ENCODE assay signal across 8 mouse cellular contexts in the genomic region with DNA sequence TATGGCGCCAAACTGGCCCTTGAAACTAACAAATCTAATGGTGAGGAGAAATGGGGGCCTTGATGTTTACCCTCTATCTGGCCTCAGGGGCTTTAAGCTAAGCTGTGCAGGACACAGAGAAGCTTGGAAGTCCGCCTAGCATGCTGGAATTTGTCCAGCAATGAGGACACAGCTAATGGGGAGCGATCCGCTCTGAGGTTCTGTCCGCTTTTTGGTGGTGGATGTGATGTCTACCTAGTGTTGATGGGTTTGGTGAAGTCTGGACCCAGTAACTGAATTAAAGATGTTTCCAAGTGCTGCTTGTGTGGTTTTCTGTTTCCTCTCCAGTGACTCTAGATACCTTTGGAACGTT. TPM values are rescaled to one million over a fixed set of nuclear protein-coding genes. Genes with fewer than 3 reads are reported as not detected.
DNase-seq lines count a peak whose midpoint lies in the region; ATAC-seq lines count a peak whose summit lies in the region.

No protein-coding gene starts in this region.

- peak overlapping the region; percentile 75; the same call in 1 of the 2 replicates for H3K9ac ChIP-seq in forebrain, embryonic 16.5 days (replicated peaks; ENCODE audit: low read depth, low read length)
- no peak overlapping the region for H3K9ac ChIP-seq in limb, embryonic 15.5 days

- H3K36me3 ChIP-seq in forebrain, embryonic 16.5 days (ENCODE audit: control insufficient read depth, insufficient read depth), result peaks cover 19% of the 10 kb centered on the region
- H3K36me3 ChIP-seq in limb, embryonic 15.5 days, result peaks cover 40% of the 10 kb centered on the region

- peak overlapping the region; percentile 88 for H3K27ac ChIP-seq in forebrain, embryonic 16.5 days (ENCODE audit: low read length)
- peak overlapping the region; percentile 85 for H3K27ac ChIP-seq in limb, embryonic 15.5 days

- no peaks in the 10 kb centered on the region for H3K9me3 ChIP-seq in forebrain, embryonic 16.5 days (ENCODE audit: control insufficient read depth, low read length)
- H3K9me3 ChIP-seq in limb, embryonic 15.5 days, result no peaks in the 10 kb centered on the region

- H3K4me3 ChIP-seq in forebrain, embryonic 16.5 days (replicated peaks; ENCODE audit: low read length), result peak overlapping the region; percentile 59
- peak overlapping the region; percentile 69 for H3K4me3 ChIP-seq in limb, embryonic 15.5 days

- DNase-seq in adrenal gland, adult 2 months, result peak; percentile 25
- DNase-seq in adrenal gland, adult 18-20 months (ENCODE audit: low spot score in 2 of 2), result no peak
- DNase-seq in 3T3-L1 (ENCODE audit: low read depth, low spot score), result peak; percentile 16
- no peak for DNase-seq in right cerebral cortex, postnatal 25 days
- DNase-seq in left cerebral cortex, postnatal 10 days (ENCODE audit: extremely low spot score in 1 of 2, low spot score in 2 of 2), result no peak
- DNase-seq in left cerebral cortex, postnatal 4 days, result no peak

- H3K4me1 ChIP-seq in forebrain, embryonic 16.5 days (replicated peaks; ENCODE audit: control insufficient read depth, insufficient read depth, low read length), result peaks cover 38% of the 10 kb centered on the region
- H3K4me1 ChIP-seq in limb, embryonic 15.5 days, result peaks cover 51% of the 10 kb centered on the region

- WGBS in forebrain, embryonic 16.5 days, result 79% methylated on average over 6 of the region's 6 CpGs
- WGBS in limb, embryonic 15.5 days, result 77% methylated on average over 6 of the region's 6 CpGs

- peak overlapping the region; percentile 87 for H3K4me2 ChIP-seq in forebrain, embryonic 16.5 days (ENCODE audit: low read length)
- peak overlapping the region; percentile 84 for H3K4me2 ChIP-seq in limb, embryonic 15.5 days

- ATAC-seq in forebrain, embryonic 16.5 days, result no peak
- ATAC-seq in limb, embryonic 15.5 days (ENCODE audit: insufficient number of reproducible peaks, low FRiP score, low TSS enrichment, low read depth), result no peak

- no peaks in the 10 kb centered on the region for H3K27me3 ChIP-seq in forebrain, embryonic 16.5 days (replicated peaks; ENCODE audit: control insufficient read depth, insufficient read depth, low read length)
- peaks cover 2% of the 10 kb centered on the region for H3K27me3 ChIP-seq in limb, embryonic 15.5 days

- intact Hi-C loops in left cerebral cortex, postnatal 10 days (cut with DNase I), result no loop called here
- intact Hi-C loops in left cerebral cortex, postnatal 4 days (cut with DNase I), result no loop called here

RNA-seq across cellular contexts. Expression of a gene that starts 0.8 kb away (rescaled TPM):
- total RNA-seq in adrenal gland, adult 2 months (2021), result 10 to 100 TPM; 57.8 to 72.3 TPM
- polyA plus RNA-seq in adrenal gland, adult 2 months (2012; rRNA removed), result 36.3 and 42.4 TPM in 2 replicates
- total RNA-seq in adrenal gland, adult 18-20 months (2021), result 10 to 100 TPM; 46.5 to 61.8 TPM
- polyA plus RNA-seq in forebrain, embryonic 16.5 days (2015; fragmentation: Nextera tagmentation; extraction: Ambion mirVana), result 94.6 and 102 TPM in 2 replicates
- polyA plus RNA-seq in limb, embryonic 15.5 days (2015; fragmentation: Nextera tagmentation; extraction: Ambion mirVana), result 51.7 and 53.8 TPM in 2 replicates
- 10 to 100 TPM; 52.8 to 55.8 TPM for total RNA-seq in left cerebral cortex, postnatal 10 days (2021)
- 10 to 100 TPM; 39.0 to 47.3 TPM for total RNA-seq in left cerebral cortex, postnatal 4 days (2021)

RNA-seq across cellular contexts. Expression of a gene that starts 3.9 kb away (rescaled TPM):
- total RNA-seq in adrenal gland, adult 2 months (2021), result 10 to 100 TPM; 86.9 to 90.5 TPM
- 178 and 187 TPM in 2 replicates for polyA plus RNA-seq in adrenal gland, adult 2 months (2012; rRNA removed)
- 10 to 100 TPM; 84.4 to 94.1 TPM for total RNA-seq in adrenal gland, adult 18-20 months (2021)
- polyA plus RNA-seq in forebrain, embryonic 16.5 days (2015; fragmentation: Nextera tagmentation; extraction: Ambion mirVana), result 45.9 and 48.1 TPM in 2 replicates
- polyA plus RNA-seq in limb, embryonic 15.5 days (2015; fragmentation: Nextera tagmentation; extraction: Ambion mirVana), result 40.3 TPM in 2 replicates
- total RNA-seq in left cerebral cortex, postnatal 10 days (2021), result 10 to 100 TPM; 32.3 to 32.4 TPM
- 10 to 100 TPM; 28.3 to 32.0 TPM for total RNA-seq in left cerebral cortex, postnatal 4 days (2021)

RNA-seq across cellular contexts. Expression of a gene that starts 8.1 kb away (rescaled TPM):
- 1 to 10 TPM; 1.1 to 2.5 TPM for total RNA-seq in adrenal gland, adult 2 months (2021)
- 2.1 and 2.3 TPM in 2 replicates for polyA plus RNA-seq in adrenal gland, adult 2 months (2012; rRNA removed)
- 1 to 10 TPM; 1.2 to 2.0 TPM for total RNA-seq in adrenal gland, adult 18-20 months (2021)
- polyA plus RNA-seq in forebrain, embryonic 16.5 days (2015; fragmentation: Nextera tagmentation; extraction: Ambion mirVana), result 0.25 and 0.30 TPM in 2 replicates
- 0.14 TPM in 1 of 2 replicates, not detected in the other for polyA plus RNA-seq in limb, embryonic 15.5 days (2015; fragmentation: Nextera tagmentation; extraction: Ambion mirVana)
- total RNA-seq in left cerebral cortex, postnatal 10 days (2021), result under 1 TPM; 0.43 to 0.79 TPM
- total RNA-seq in left cerebral cortex, postnatal 4 days (2021), result under 1 TPM; 0.52 to 0.76 TPM

RNA-seq across cellular contexts. Expression of a gene that starts 8.9 kb away (rescaled TPM):
- 1 to 10 TPM; 3.6 to 5.9 TPM for total RNA-seq in adrenal gland, adult 2 months (2021)
- 0.38 and 0.71 TPM in 2 replicates for polyA plus RNA-seq in adrenal gland, adult 2 months (2012; rRNA removed)
- total RNA-seq in adrenal gland, adult 18-20 months (2021), result 1 to 10 TPM; 2.8 to 3.8 TPM
- 37.3 and 43.6 TPM in 2 replicates for polyA plus RNA-seq in forebrain, embryonic 16.5 days (2015; fragmentation: Nextera tagmentation; extraction: Ambion mirVana)
- 27.4 and 28.0 TPM in 2 replicates for polyA plus RNA-seq in limb, embryonic 15.5 days (2015; fragmentation: Nextera tagmentation; extraction: Ambion mirVana)
- total RNA-seq in left cerebral cortex, postnatal 10 days (2021), result 1 to 10 TPM; 4.4 to 4.8 TPM
- 1 to 10 TPM; 7.7 to 9.1 TPM for total RNA-seq in left cerebral cortex, postnatal 4 days (2021)

RNA-seq across cellular contexts. Expression of a gene that starts 16.5 kb away (rescaled TPM):
- total RNA-seq in adrenal gland, adult 2 months (2021), result 10 to 100 TPM; 38.0 to 42.5 TPM
- 102 and 120 TPM in 2 replicates for polyA plus RNA-seq in adrenal gland, adult 2 months (2012; rRNA removed)
- total RNA-seq in adrenal gland, adult 18-20 months (2021), result 10 to 100 TPM; 25.8 to 39.0 TPM
- 7.1 and 8.0 TPM in 2 replicates for polyA plus RNA-seq in forebrain, embryonic 16.5 days (2015; fragmentation: Nextera tagmentation; extraction: Ambion mirVana)
- polyA plus RNA-seq in limb, embryonic 15.5 days (2015; fragmentation: Nextera tagmentation; extraction: Ambion mirVana), result 12.7 and 16.4 TPM in 2 replicates
- total RNA-seq in left cerebral cortex, postnatal 10 days (2021), result 10 to 100 TPM in 1 of 2 experiments, 1 to 10 TPM in 1; 9.4 to 10.2 TPM
- total RNA-seq in left cerebral cortex, postnatal 4 days (2021), result 1 to 10 TPM; 8.3 to 9.6 TPM

Comparison
In these comparisons a context has a peak if more than half of its experiments do, and no peak if none do; other contexts are left out.
1. DNase-seq: peak in adrenal gland, adult 2 months (single experiment) and 3T3-L1 (single experiment); none in adrenal gland, adult 18-20 months (0 of 2), right cerebral cortex, postnatal 25 days (single experiment), left cerebral cortex, postnatal 10 days (0 of 2) and left cerebral cortex, postnatal 4 days (single experiment).